Mouse (Mus musculus) C2C12 (cell line): ENCODE data around the gene Hist1h2ae. TPM values are rescaled to one million over a fixed set of nuclear protein-coding genes. Genes with fewer than 3 reads are reported as not detected.
A peak's percentile ranks its signal among the peaks of the same experiment; 100 is the strongest.
"Not testable (repeated sequence)": the region's sequence is repeated elsewhere in the genome, so short reads cannot be mapped to it uniquely, and the experiment has no call there.

Source experiments
- H3K27me3 ChIP-seq: one replicate; pipeline ENCODE4 v1.6.1; 2011; ENCODE audit not compliant: control insufficient read depth, insufficient read depth, insufficient read length
- H3K36me3 ChIP-seq: one replicate; pipeline ENCODE4 v1.6.1; 2011; ENCODE audit not compliant: control insufficient read depth, insufficient read depth
- H3K4me3 ChIP-seq: one replicate; pipeline ENCODE4 v1.5.1; 2011; ENCODE audit warnings: mild to moderate bottlenecking, control low read depth; ENCODE audit not compliant: poor library complexity, insufficient read depth, severe bottlenecking
- H3K79me2 ChIP-seq: one replicate; pipeline ENCODE4 v1.6.1; 2011; ENCODE audit not compliant: control insufficient read depth, insufficient read depth
- H3K79me3 ChIP-seq: one replicate; pipeline ENCODE4 v1.6.1; 2011; ENCODE audit warnings: low read depth, control low read depth
- H3ac ChIP-seq: one replicate; pipeline ENCODE3; 2011; ENCODE audit warnings: low read depth; ENCODE audit not compliant: control insufficient read depth, insufficient read length
- CEBPB ChIP-seq: IDR thresholded peaks from one replicate; pipeline ENCODE4 v1.6.1; 2011; ENCODE audit warnings: low read depth, mild to moderate bottlenecking, control low read depth, moderate library complexity
- CTCF ChIP-seq: IDR thresholded peaks from one replicate; pipeline ENCODE4 v1.5.1; 2011; ENCODE audit not compliant: control insufficient read depth, insufficient read depth, insufficient read length
- FOSL1 ChIP-seq: IDR thresholded peaks from one replicate; pipeline ENCODE4 v1.8.0; 2011; ENCODE audit warnings: mild to moderate bottlenecking, low read length; ENCODE audit not compliant: poor library complexity, insufficient read depth, severe bottlenecking
- MAX ChIP-seq: IDR thresholded peaks from one replicate; pipeline ENCODE4 v1.6.1; 2011; ENCODE audit warnings: mild to moderate bottlenecking, control low read depth
- MYOD1 ChIP-seq: IDR thresholded peaks from one replicate; pipeline ENCODE4 v1.6.1; 2011; ENCODE audit warnings: low read depth; ENCODE audit not compliant: control insufficient read depth, insufficient read length
- MYOG ChIP-seq: IDR thresholded peaks from one replicate; pipeline ENCODE4 v1.6.1; 2011; ENCODE audit not compliant: control insufficient read depth, insufficient read length; ENCODE audit errors: extremely low read depth
- USF1 ChIP-seq: IDR thresholded peaks from one replicate; pipeline ENCODE4 v1.6.1; 2011; ENCODE audit warnings: low read depth, mild to moderate bottlenecking, control low read depth, moderate library complexity
- polyA plus RNA-seq: library from polyadenylated mRNA; unstranded; fragments of >200 nt; fragmentation: generic; extraction: Trizol; gene quantifications from one replicate; pipeline ENCODE4 v1.2.1, GENCODE M21; 2012; ENCODE audit warnings: missing spikeins

Hist1h2ae gene
- polyA plus RNA-seq, 1 experiment: 12.6 TPM

DNA sequence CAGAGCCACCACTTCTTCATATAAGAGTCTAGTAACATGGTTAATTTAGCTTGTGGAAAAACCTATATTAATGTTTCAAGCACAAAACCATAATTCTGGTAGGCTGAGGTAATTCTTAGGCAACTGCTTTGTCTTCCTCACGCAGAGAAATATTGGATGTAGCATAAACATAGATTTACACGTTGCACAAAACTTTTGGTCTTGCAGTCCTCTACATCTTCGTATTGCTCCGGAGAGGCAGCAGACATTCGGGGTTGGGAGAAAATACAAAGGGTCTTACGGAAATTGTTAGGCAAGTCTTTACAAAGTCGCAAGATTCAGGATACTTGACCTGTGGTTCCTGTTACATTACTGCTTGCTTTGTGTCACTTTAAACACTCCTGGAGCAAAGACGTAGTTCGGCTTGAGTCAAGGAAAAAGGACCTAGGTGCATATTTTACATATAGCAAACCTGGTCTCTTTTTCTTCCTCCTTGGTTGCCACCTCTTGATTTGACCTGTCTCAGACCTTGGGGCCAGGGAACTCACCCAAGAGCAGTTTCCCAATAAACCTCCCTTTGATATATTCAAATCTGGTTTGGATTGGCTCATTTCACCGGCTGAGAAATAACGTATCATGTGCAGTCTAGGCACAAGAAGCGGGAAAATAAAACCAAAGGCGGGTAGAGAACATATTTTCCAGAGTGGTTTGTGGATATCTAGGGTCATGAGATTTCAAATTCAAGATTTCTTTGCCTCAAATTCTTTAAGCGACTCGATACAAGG is 36.5 kb downstream of the Hist1h2ae start:
- peak overlapping the region; percentile 35 for H3K4me3 ChIP-seq
- H3K79me2 ChIP-seq: peaks cover 22% of the 10 kb centered on the region
- H3ac ChIP-seq: peak overlapping the region; percentile 81
- H3K27me3 ChIP-seq: no peaks in the 10 kb centered on the region
- H3K36me3 ChIP-seq: no peaks in the 10 kb centered on the region
- no peaks in the 10 kb centered on the region for H3K79me3 ChIP-seq
- no peak for TF ChIP-seq MYOG
- TF ChIP-seq CEBPB: peak; percentile 8
- TF ChIP-seq USF1: no peak

DNA sequence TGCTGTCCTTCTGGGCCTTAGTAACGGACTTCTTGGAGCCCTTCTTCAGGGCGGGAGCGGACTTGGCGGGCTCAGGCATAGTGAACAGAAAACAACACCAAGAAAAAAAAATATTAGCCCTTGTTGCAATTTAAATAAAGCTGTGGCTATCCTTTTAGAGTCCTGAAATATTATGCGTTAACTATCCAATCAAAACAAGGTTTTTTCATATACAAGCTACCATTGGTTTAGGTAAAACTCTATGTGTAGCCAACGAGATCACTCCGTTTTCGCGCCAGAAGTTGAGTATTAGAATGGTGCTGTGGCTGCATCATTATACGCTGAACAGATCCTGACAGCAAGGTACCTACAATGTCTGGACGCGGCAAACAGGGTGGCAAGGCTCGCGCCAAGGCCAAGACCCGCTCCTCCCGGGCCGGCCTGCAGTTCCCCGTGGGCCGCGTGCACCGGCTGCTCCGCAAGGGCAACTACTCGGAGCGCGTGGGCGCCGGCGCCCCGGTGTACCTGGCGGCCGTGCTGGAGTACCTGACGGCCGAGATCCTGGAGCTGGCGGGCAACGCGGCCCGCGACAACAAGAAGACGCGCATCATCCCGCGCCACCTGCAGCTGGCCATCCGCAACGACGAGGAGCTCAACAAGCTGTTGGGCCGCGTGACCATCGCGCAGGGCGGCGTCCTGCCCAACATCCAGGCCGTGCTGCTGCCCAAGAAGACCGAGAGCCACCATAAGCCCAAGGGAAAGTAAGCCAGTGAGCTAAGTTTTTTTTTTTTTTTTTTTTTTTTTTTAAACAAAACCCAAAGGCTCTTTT is 37.3 kb downstream of the Hist1h2ae start, which contains the start of gene Hist1h2af:
TSS of gene Hist1h2af (plus strand) at position 347 of the 808 bp plus-strand sequence.
- Histone ChIP-seq H3ac (peak within 1 kb of the TSS; percentile 81), H3K79me2 (peaks cover 22% of the 10 kb centered on the region), H3K4me3 (peak within 1 kb of the TSS; percentile 35)
- not testable (repeated sequence) for H3K79me3 ChIP-seq, H3K36me3 ChIP-seq, H3K27me3 ChIP-seq

DNA sequence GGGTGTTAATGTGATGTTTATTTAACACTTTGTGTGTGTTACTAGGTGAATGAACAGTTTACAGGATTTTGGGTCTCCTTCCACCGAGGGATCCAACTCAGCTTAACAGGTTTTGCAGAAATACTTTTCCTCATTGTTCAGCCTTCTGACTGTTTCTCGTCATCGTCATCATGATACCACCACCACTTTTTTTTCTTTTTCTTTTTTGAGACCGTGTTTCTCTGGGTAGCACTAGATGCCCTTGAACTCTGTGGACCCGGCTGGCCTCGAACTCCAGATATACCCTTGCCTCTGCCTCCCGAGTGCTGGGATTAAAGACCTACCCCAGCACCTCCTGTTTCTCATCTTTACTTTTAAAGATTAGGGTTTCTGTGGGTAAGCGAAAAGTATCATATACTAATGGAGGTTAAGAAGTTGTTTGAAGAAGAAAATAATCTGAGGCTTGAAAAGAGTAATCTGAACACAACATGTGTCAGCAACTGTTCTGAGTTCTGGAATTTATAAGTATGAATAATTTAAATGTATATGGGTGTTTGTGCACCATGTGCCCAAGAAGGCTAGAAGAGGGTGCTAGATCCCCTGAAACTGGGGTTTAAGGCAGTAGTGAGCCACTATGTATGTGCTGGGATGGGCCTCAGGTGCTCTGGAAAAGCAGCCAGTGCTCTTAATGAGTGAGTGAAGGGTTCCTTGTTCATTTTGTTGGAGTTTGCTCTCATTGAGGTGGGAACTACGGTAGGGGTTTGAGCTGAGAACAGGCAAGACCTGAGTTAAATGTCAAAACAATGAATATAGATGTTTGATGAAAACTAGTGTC is 38.6 kb downstream of the Hist1h2ae start:
- H3K36me3 ChIP-seq: no peaks in the 10 kb centered on the region
- no peak for TF ChIP-seq MAX
- no peak for TF ChIP-seq USF1
- TF ChIP-seq MYOD1: no peak
- no peak for TF ChIP-seq MYOG
- TF ChIP-seq CTCF: no peak
- no peak for TF ChIP-seq CEBPB
- TF ChIP-seq FOSL1: no peak
- peaks cover 17% of the 10 kb centered on the region for H3K79me2 ChIP-seq
- H3K27me3 ChIP-seq: no peaks in the 10 kb centered on the region
- peak overlapping the region; percentile 25 for H3K4me3 ChIP-seq
- H3ac ChIP-seq: peak overlapping the region; percentile 70
- no peaks in the 10 kb centered on the region for H3K79me3 ChIP-seq

DNA sequence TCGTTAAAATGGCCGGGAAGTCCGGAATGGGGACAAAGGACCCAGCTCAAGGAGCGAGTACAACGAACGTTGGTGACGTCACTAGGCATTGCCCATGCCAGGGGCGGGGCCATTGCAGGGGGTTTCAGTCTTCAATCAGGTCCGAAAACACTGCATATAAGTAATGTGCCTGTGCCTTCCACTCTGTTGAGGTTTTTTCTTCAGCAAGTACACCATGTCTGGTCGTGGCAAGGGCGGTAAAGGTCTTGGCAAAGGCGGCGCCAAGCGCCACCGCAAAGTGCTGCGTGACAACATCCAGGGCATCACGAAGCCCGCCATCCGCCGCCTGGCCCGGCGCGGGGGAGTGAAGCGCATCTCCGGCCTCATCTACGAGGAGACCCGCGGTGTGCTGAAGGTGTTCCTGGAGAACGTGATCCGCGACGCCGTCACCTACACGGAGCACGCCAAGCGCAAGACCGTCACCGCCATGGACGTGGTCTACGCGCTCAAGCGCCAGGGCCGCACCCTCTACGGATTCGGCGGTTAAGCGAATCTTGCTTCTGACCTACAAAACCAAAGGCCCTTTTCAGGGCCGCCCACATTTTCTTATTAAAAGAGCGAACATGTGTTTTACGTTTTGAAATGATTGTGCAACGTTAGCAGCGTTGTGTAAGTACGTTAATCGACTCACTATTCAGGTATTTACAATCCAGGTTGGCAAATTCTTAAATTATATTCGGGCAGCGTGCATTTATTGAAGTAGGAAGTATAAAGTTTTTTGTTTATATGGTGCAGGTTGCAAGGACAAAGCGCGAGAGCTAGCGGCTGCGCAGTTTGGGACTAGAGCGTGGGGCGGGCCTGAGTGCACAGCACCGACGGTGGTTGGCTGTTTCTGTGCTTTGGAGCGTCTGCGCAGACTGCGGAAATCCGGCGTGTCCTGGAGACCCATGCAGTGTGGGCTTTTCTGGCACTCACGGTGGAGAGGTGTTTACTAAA is 39.8 kb downstream of the Hist1h2ae start, which contains the start of gene Hist1h4h:
TSS of gene Hist1h4h (plus strand) at position 150 of the 975 bp plus-strand sequence.
- TF ChIP-seq CTCF: no peak
- TF ChIP-seq CEBPB: peak; percentile 92
- H3ac ChIP-seq: peak within 1 kb of the TSS; percentile 56
- peaks cover 4% of the 10 kb centered on the region for H3K79me2 ChIP-seq
- H3K36me3 ChIP-seq: no peaks in the 10 kb centered on the region
- H3K79me3 ChIP-seq: no peaks in the 10 kb centered on the region
- H3K4me3 ChIP-seq: peak within 1 kb of the TSS; percentile 25
- H3K27me3 ChIP-seq: no peaks in the 10 kb centered on the region

DNA sequence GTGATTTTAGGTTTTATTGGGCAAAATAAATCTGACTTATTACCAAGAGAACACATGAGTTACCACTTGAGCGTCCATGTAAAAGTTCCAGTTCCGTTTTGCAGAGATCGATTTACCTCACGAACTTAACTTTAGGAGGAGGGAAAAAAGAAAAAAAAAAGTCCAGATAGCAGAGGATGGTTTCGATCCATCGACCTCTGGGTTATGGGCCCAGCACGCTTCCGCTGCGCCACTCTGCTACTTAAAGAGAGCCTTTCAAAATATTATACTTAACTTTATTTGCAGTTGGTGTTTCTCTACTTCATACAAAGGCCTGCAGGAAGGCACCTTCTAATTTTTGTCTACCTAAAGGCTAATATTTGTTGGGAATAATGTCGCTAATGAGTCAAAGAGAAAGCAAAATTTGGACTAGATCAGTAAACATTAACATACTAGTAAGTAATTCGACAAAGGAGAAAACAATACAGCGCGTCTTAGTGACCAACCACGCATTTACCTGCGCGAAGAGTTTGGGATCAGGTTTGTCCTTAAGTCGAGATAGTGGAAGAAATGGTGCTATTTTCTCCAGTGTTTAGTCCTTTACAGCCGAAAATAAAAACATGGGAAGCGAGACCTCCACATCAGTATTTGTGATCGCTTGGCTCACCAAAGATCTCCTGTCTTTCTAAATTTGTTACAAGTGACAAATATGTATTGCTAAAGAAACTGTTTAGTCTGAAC is 40.7 kb downstream of the Hist1h2ae start:
- H3K27me3 ChIP-seq: no peaks in the 10 kb centered on the region
- peak overlapping the region; percentile 36 for H3ac ChIP-seq
- peak overlapping the region; percentile 25 for H3K4me3 ChIP-seq
- H3K79me2 ChIP-seq: no peaks in the 10 kb centered on the region
- no peaks in the 10 kb centered on the region for H3K79me3 ChIP-seq
- no peaks in the 10 kb centered on the region for H3K36me3 ChIP-seq
- no peak for TF ChIP-seq CTCF
- no peak for TF ChIP-seq MYOD1
